Mouse (Mus musculus): ENCODE measurements around the gene Fam129b.

Gene Fam129b

GRCm38 (mm10) chr2:32965511-32966183 is 89.7 kb downstream of the Fam129b start:
- DNase-seq (ENCODE audit: low read depth, low spot score): no peak

GRCm38 (mm10) chr2:32966184-32966688 is 90.3 kb downstream of the Fam129b start:
- DNase-seq (ENCODE audit: low read depth, low spot score): no peak

- DNase-seq (ENCODE audit: low read depth, low spot score): peak; percentile 83
Observed at GRCm38 (mm10) chr2:32966689-32967631, 91.0 kb downstream of the Fam129b start.

GRCm38 (mm10) chr2:32968024-32968614 is 92.2 kb downstream of the Fam129b start:
- DNase-seq (ENCODE audit: low read depth, low spot score): no peak

GRCm38 (mm10) chr2:32969326-32969725 is 93.4 kb downstream of the Fam129b start:
- DNase-seq (ENCODE audit: low read depth, low spot score): no peak

- DNase-seq (ENCODE audit: low read depth, low spot score): no peak
Observed at GRCm38 (mm10) chr2:32971235-32971634, 95.3 kb downstream of the Fam129b start.

- DNase-seq (ENCODE audit: low read depth, low spot score): no peak
Observed at GRCm38 (mm10) chr2:32974216-32974615, 98.3 kb downstream of the Fam129b start.
